Mouse (Mus musculus): ENCODE measurements around the gene Gpr146. TPM values are rescaled to one million over a fixed set of nuclear protein-coding genes. Genes with fewer than 3 reads are reported as not detected.

The Gpr146 gene
- total RNA-seq, 2 experiments from 2014 or later: 41.8 to 46.5 TPM

Small RNA genes lying within 50 kb of the gene (microRNA-seq; reads per million reads assigned to microRNA genes)
- 492 to 500 reads per million in 2 experiments for gene Mir339

Other genes with a start within 250 kb of the Gpr146 start
- gene Prkar1b, start 227.7 kb upstream of the Gpr146 start, total RNA-seq (2021): 1 to 10 TPM; 1.5 to 2.1 TPM
- gene Dnaaf5, start 227.5 kb upstream of the Gpr146 start, total RNA-seq (2021): 10 to 100 TPM; 14.7 to 16.8 TPM
- gene Sun1, start 177.1 kb upstream of the Gpr146 start, total RNA-seq (2021): 10 to 100 TPM; 44.7 to 49.5 TPM
- gene Get4, start 125.4 kb upstream of the Gpr146 start, total RNA-seq (2021): 10 to 100 TPM; 42.6 to 48.1 TPM
- 1 to 10 TPM; 1.5 to 1.6 TPM for gene Adap1, start 52.1 kb upstream of the Gpr146 start, total RNA-seq (2021)
- gene Cox19, start 26.3 kb upstream of the Gpr146 start, total RNA-seq (2021): 10 to 100 TPM; 78.6 to 85.9 TPM
- gene Cyp2w1, start 25.1 kb upstream of the Gpr146 start, total RNA-seq (2021): not detected
- under 1 TPM; 0.74 to 0.80 TPM for gene C130050O18Rik, start 27.6 kb downstream of the Gpr146 start, total RNA-seq (2021)
- 1 to 10 TPM; 2.7 TPM for gene Gper1, start 45.5 kb downstream of the Gpr146 start, total RNA-seq (2021)
- 1 to 10 TPM; 4.7 to 5.3 TPM for gene 3110082I17Rik, start 82.8 kb downstream of the Gpr146 start, total RNA-seq (2021)
- 10 to 100 TPM; 16.4 to 16.5 TPM for gene Zfand2a, start 106.9 kb downstream of the Gpr146 start, total RNA-seq (2021)
- gene Uncx, start 165.8 kb downstream of the Gpr146 start, total RNA-seq (2021): not detected